Mouse (Mus musculus): ENCODE data around the gene Tuba1c. TPM values are rescaled to one million over a fixed set of nuclear protein-coding genes. Genes with fewer than 3 reads are reported as not detected.

Gene Tuba1c
- total RNA-seq, 2 experiments from 2014 or later, result 7.1 to 7.7 TPM

GRCm38 (mm10) chr15:99024668-99025314 lies 4.9 kb upstream of the Tuba1c start:
- peak; percentile 87 for TF ChIP-seq CTCF (IDR thresholded peaks at IDR 0.05)
- Histone ChIP-seq H3K4me3 (no peak overlapping the region; the same call in 1 of the 2 replicates), H3K27ac (no peak overlapping the region)
- peak; percentile 83 for DNase-seq
- intact Hi-C loops (cut with DNase I), result no loop called here

GRCm38 (mm10) chr15:99025414-99025813 lies 4.3 kb upstream of the Tuba1c start:
- intact Hi-C loops (cut with DNase I), result no loop called here

GRCm38 (mm10) chr15:99026259-99026658 lies 3.4 kb upstream of the Tuba1c start:
- TF ChIP-seq CTCF (IDR thresholded peaks at IDR 0.05), result peak; percentile 68
- no peak overlapping the region for H3K27ac ChIP-seq
- DNase-seq, result no peak
- no peak overlapping the region for H3K4me3 ChIP-seq
- intact Hi-C loops (cut with DNase I), result no loop called here

More at GRCm38 (mm10) chr15:99025414-99025813, 4.3 kb upstream of the Tuba1c start:
- TF ChIP-seq CTCF (IDR thresholded peaks at IDR 0.05), result no peak
- no peak for DNase-seq
- H3K27ac ChIP-seq, result no peak overlapping the region
- no peak overlapping the region for H3K4me3 ChIP-seq

GRCm38 (mm10) chr15:99027116-99027515 lies 2.6 kb upstream of the Tuba1c start:
- intact Hi-C loops (cut with DNase I), result no loop called here
- TF ChIP-seq CTCF (IDR thresholded peaks at IDR 0.05), result no peak
- Histone ChIP-seq H3K4me3 (no peak overlapping the region), H3K27ac (no peak overlapping the region)
- no peak for DNase-seq

GRCm38 (mm10) chr15:99028874-99029458 lies 725 bp upstream of the Tuba1c start:
- TF ChIP-seq CTCF (IDR thresholded peaks at IDR 0.05), result no peak
- intact Hi-C loops (cut with DNase I), result no loop called here

GRCm38 (mm10) chr15:99030585-99031387 lies 1.1 kb downstream of the Tuba1c start:
- intact Hi-C loops (cut with DNase I), result no loop called here
- peak overlapping the region; percentile 89 for H3K4me3 ChIP-seq
- peak; percentile 65 for DNase-seq

More at GRCm38 (mm10) chr15:99028874-99029458, 725 bp upstream of the Tuba1c start:
- no peak for DNase-seq
- peak overlapping the region; percentile 89 for H3K4me3 ChIP-seq
- H3K27ac ChIP-seq, result peak overlapping the region; percentile 90

GRCm38 (mm10) chr15:99031388-99031675 lies 1.6 kb downstream of the Tuba1c start:
- DNase-seq, result no peak
- intact Hi-C loops (cut with DNase I), result no loop called here
- H3K4me3 ChIP-seq, result peak overlapping the region; percentile 89
- no peak overlapping the region for H3K27ac ChIP-seq
- TF ChIP-seq CTCF (IDR thresholded peaks at IDR 0.05), result no peak

More at GRCm38 (mm10) chr15:99030585-99031387, 1.1 kb downstream of the Tuba1c start:
- TF ChIP-seq CTCF (IDR thresholded peaks at IDR 0.05), result no peak
- peak overlapping the region; percentile 90 for H3K27ac ChIP-seq

GRCm38 (mm10) chr15:99032041-99032725 lies 2.5 kb downstream of the Tuba1c start:
- no peak for TF ChIP-seq CTCF (IDR thresholded peaks at IDR 0.05)
- H3K27ac ChIP-seq, result 0 out of 2 replicates have a peak overlapping the region, but pooled peaks have one; percentile 28
- peak overlapping the region; percentile 89; the same call in 1 of the 2 replicates for H3K4me3 ChIP-seq

GRCm38 (mm10) chr15:99032726-99033250 lies 3.1 kb downstream of the Tuba1c start:
- intact Hi-C loops (cut with DNase I), result no loop called here
- Histone ChIP-seq H3K4me3 (peak overlapping the region; percentile 89), H3K27ac (0 out of 2 replicates have a peak overlapping the region, but pooled peaks have one; percentile 28)
- no peak for DNase-seq
- no peak for TF ChIP-seq CTCF (IDR thresholded peaks at IDR 0.05)

More at GRCm38 (mm10) chr15:99032041-99032725, 2.5 kb downstream of the Tuba1c start:
- intact Hi-C loops (cut with DNase I), result no loop called here
- no peak for DNase-seq

GRCm38 (mm10) chr15:99033498-99034270 lies 4.0 kb downstream of the Tuba1c start:
- no peak for TF ChIP-seq CTCF (IDR thresholded peaks at IDR 0.05)
- no peak overlapping the region for H3K4me3 ChIP-seq
- intact Hi-C loops (cut with DNase I), result no loop called here
- no peak overlapping the region for H3K27ac ChIP-seq
- DNase-seq, result no peak

- no peak overlapping the region for H3K27ac ChIP-seq
- DNase-seq, result no peak
- no peak overlapping the region for H3K4me3 ChIP-seq
- no peak for TF ChIP-seq CTCF (IDR thresholded peaks at IDR 0.05)
- intact Hi-C loops (cut with DNase I), result no loop called here
These were observed 5.7 kb downstream of the Tuba1c start for GRCm38 (mm10) chr15:99035431-99035830.
